Mouse (Mus musculus): Measurements from ENCODE around the gene Arhgef7. TPM values are rescaled to one million over a fixed set of nuclear protein-coding genes. Genes with fewer than 3 reads are reported as not detected.
"Not testable (repeated sequence)": the region's sequence is repeated elsewhere in the genome, so short reads cannot be mapped to it uniquely, and the experiment has no call there.

The Arhgef7 gene
- polyA plus RNA-seq, 1 experiment from 2014 or later = 31.6 TPM

DNA sequence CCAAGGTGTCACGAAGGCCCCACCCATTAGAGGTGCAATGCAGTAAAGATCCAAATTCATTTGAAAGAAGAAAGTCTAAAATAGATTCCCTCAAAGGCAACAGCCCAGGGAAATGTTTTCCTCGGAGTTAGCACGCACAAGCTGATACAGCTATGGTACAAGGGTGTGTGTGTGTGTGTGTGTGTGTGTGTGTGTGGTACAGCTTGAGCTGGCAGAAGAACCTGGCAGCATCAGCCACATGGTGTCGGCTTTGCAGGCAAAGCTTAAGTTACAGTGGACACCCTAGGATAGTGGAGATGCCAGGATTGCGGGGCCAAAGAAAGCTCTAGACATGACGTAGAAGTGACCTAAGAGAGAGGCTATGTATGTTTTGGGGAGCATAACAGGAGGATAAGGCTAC lies 119.3 kb downstream of the Arhgef7 start:
- no peaks in the 10 kb centered on the region for H3K36me3 ChIP-seq (ENCODE audit: insufficient read depth, low read length)
- no peak overlapping the region for H3K27ac ChIP-seq (ENCODE audit: low read length)
- peaks cover 3% of the 10 kb centered on the region; the same call in 1 of the 2 replicates for H3K4me1 ChIP-seq (ENCODE audit: insufficient read depth, low read depth, low read length)
- no peaks in the 10 kb centered on the region for H3K27me3 ChIP-seq (replicated peaks; ENCODE audit: insufficient read depth, low read length)
- H3K4me3 ChIP-seq (ENCODE audit: low read depth, low read length) = no peak overlapping the region
- DNase-seq (ENCODE audit: low spot score) = no peak
- no peak overlapping the region for H3K4me2 ChIP-seq (replicated peaks; ENCODE audit: low read depth, low read length)
- no peak overlapping the region for H3K9ac ChIP-seq (replicated peaks; ENCODE audit: low read depth)
- ATAC-seq = no peak
- WGBS = 81% methylated on average over 6 of the region's 6 CpGs
- TF ChIP-seq EP300 (IDR thresholded peaks at IDR 0.05) (no peak), CTCF (IDR thresholded peaks at IDR 0.05) (no peak)
- H3K9me3 ChIP-seq (ENCODE audit: low read length) = no peaks in the 10 kb centered on the region

DNA sequence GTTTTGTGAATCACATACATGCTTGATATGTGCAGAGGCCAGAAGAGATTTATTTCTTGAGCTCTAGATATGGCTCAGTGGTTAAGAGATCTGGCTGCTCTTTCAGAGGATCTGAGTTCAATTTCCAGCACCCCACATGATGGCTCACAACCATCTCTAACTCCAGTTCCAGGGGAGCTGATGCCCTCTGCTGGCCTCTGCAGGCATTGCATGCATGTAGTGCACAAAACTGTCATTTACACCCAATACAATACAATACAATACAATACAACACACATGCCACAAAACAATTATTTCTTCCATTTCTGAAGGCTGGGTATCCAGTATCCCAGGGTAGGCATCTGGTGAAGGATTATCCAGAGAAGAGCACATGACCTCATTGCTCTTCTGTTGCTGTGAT lies 140.3 kb downstream of the Arhgef7 start:
- Histone ChIP-seq H3K4me3 (ENCODE audit: low read depth, low read length) (no peak overlapping the region), H3K36me3 (ENCODE audit: insufficient read depth, low read length) (no peaks in the 10 kb centered on the region), H3K4me1 (ENCODE audit: insufficient read depth, low read depth, low read length) (no peaks in the 10 kb centered on the region), H3K9ac (replicated peaks; ENCODE audit: low read depth) (no peak overlapping the region), H3K27me3 (replicated peaks; ENCODE audit: insufficient read depth, low read length) (no peaks in the 10 kb centered on the region), H3K9me3 (ENCODE audit: low read length) (no peaks in the 10 kb centered on the region), H3K27ac (ENCODE audit: low read length) (no peak overlapping the region), H3K4me2 (replicated peaks; ENCODE audit: low read depth, low read length) (no peak overlapping the region)
- TF ChIP-seq EP300 (IDR thresholded peaks at IDR 0.05) = no peak
- peak; percentile 39 for TF ChIP-seq CTCF (IDR thresholded peaks at IDR 0.05)
- ATAC-seq (no peak), DNase-seq (ENCODE audit: low spot score) (no peak)

DNA sequence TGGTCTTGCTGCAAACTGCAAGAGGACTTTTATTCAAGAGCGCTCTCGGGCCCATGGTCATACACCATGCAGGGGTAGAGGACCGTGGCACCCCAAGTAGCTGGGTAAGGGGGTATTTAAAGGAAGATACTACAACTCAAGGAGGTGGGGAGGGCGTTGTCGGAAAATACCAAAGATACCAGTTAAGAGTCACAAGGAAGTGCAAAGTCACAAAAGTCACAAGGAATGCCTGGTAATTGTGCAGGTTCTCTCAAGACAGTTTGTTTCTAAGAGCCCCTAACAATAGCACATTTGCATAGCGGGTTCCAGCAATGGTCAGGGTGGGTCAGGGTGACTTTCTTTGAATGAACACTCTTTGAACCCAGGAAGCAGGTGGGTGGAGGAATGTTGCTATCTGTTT lies 146.7 kb downstream of the Arhgef7 start:
- not testable (repeated sequence) for H3K9me3 ChIP-seq (ENCODE audit: low read length); DNase-seq (ENCODE audit: low spot score); H3K27me3 ChIP-seq (replicated peaks; ENCODE audit: insufficient read depth, low read length); H3K36me3 ChIP-seq (ENCODE audit: insufficient read depth, low read length); H3K4me2 ChIP-seq (replicated peaks; ENCODE audit: low read depth, low read length); ATAC-seq; H3K4me3 ChIP-seq (ENCODE audit: low read depth, low read length); H3K27ac ChIP-seq (ENCODE audit: low read length); H3K4me1 ChIP-seq (ENCODE audit: insufficient read depth, low read depth, low read length); H3K9ac ChIP-seq (replicated peaks; ENCODE audit: low read depth)
- 90% methylated on average over 6 of the region's 6 CpGs for WGBS

DNA sequence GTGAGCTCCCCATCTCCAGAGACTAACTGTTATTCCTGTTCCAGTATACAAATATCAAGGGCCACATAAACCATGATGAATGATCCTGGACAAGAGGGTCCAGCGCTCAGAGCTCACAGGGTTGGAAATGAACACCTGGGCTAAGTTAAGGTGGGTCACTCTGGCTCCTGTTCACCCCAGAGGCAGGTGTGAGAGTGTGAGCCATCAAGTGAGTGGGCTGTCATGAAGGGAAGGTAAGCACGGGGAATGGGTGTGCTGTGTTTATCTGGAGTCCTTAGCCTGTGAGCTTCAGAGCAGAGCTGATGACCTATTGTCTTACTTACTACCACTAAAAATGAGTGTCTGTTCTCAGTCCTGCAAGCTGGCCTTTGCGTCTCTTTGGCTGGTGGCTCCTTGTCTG lies 157.1 kb downstream of the Arhgef7 start:
- TF ChIP-seq EP300 (IDR thresholded peaks at IDR 0.05) (no peak), CTCF (IDR thresholded peaks at IDR 0.05) (no peak)

More for the DNA sequence above, 157.1 kb downstream of the Arhgef7 start:
- Histone ChIP-seq H3K4me3 (ENCODE audit: low read depth, low read length) (no peak overlapping the region), H3K9me3 (ENCODE audit: low read length) (no peaks in the 10 kb centered on the region), H3K4me1 (ENCODE audit: insufficient read depth, low read depth, low read length) (no peaks in the 10 kb centered on the region), H3K27ac (ENCODE audit: low read length) (no peak overlapping the region), H3K9ac (replicated peaks; ENCODE audit: low read depth) (no peak overlapping the region), H3K36me3 (ENCODE audit: insufficient read depth, low read length) (no peaks in the 10 kb centered on the region), H3K27me3 (replicated peaks; ENCODE audit: insufficient read depth, low read length) (no peaks in the 10 kb centered on the region), H3K4me2 (replicated peaks; ENCODE audit: low read depth, low read length) (no peak overlapping the region)
- ATAC-seq (no peak), DNase-seq (ENCODE audit: low spot score) (no peak)
- 82% methylated on average over 3 of the region's 3 CpGs for WGBS

Other genes starting within 250 kb of the Arhgef7 start
- 17.8 and 19.9 TPM in 2 replicates for gene Rab20, start 249.0 kb upstream of the Arhgef7 start, polyA plus RNA-seq (2015; fragmentation: Nextera tagmentation; extraction: Ambion mirVana)
- 201 and 223 TPM in 2 replicates for gene Naxd, start 230.2 kb upstream of the Arhgef7 start, polyA plus RNA-seq (2015; fragmentation: Nextera tagmentation; extraction: Ambion mirVana)
- 13.7 and 16.5 TPM in 2 replicates for gene Cars2, start 176.9 kb upstream of the Arhgef7 start, polyA plus RNA-seq (2015; fragmentation: Nextera tagmentation; extraction: Ambion mirVana)
- gene Ing1, start 172.2 kb upstream of the Arhgef7 start, polyA plus RNA-seq (2015; fragmentation: Nextera tagmentation; extraction: Ambion mirVana) = 40.9 and 42.5 TPM in 2 replicates
- gene Ankrd10, start 92.0 kb upstream of the Arhgef7 start, polyA plus RNA-seq (2015; fragmentation: Nextera tagmentation; extraction: Ambion mirVana) = 38.9 and 39.2 TPM in 2 replicates
- gene 1700016D06Rik, start 26.7 kb upstream of the Arhgef7 start, polyA plus RNA-seq (2015; fragmentation: Nextera tagmentation; extraction: Ambion mirVana) = not detected in 2 replicates
- 0.20 TPM in 1 of 2 replicates, not detected in the other for gene Tex29, start 112.8 kb downstream of the Arhgef7 start, polyA plus RNA-seq (2015; fragmentation: Nextera tagmentation; extraction: Ambion mirVana)